Mouse (Mus musculus): ENCODE data around the gene Tmem141.

Tmem141 gene

GRCm38 (mm10) chr2:25607761-25608622 lies 13.8 kb downstream of the Tmem141 start, which contains the start of gene Rabl6:
Gene Rabl6 (minus strand): TSS chr2:25608521.
- DNase-seq (ENCODE audit: extremely low read depth, low read depth, low spot score) = no peak

- no peak for DNase-seq (ENCODE audit: extremely low read depth, low read depth, low spot score)
These were observed 19.3 kb downstream of the Tmem141 start for GRCm38 (mm10) chr2:25602526-25602925.

- no peak for DNase-seq (ENCODE audit: extremely low read depth, low read depth, low spot score)
These were observed 21.8 kb downstream of the Tmem141 start for GRCm38 (mm10) chr2:25600037-25600436.

GRCm38 (mm10) chr2:25598749-25599148 lies 23.1 kb downstream of the Tmem141 start:
- DNase-seq (ENCODE audit: extremely low read depth, low read depth, low spot score) = no peak

GRCm38 (mm10) chr2:25596765-25597510 lies 24.9 kb downstream of the Tmem141 start:
- DNase-seq (ENCODE audit: extremely low read depth, low read depth, low spot score) = no peak

- DNase-seq (ENCODE audit: extremely low read depth, low read depth, low spot score) = no peak
These were observed 29.9 kb downstream of the Tmem141 start for GRCm38 (mm10) chr2:25591863-25592262.

GRCm38 (mm10) chr2:25588227-25588907 lies 33.4 kb downstream of the Tmem141 start:
- DNase-seq (ENCODE audit: extremely low read depth, low read depth, low spot score) = no peak

- DNase-seq (ENCODE audit: extremely low read depth, low read depth, low spot score) = no peak
These were observed 34.5 kb downstream of the Tmem141 start for GRCm38 (mm10) chr2:25587290-25587689.

GRCm38 (mm10) chr2:25585601-25586000 lies 36.2 kb downstream of the Tmem141 start:
- DNase-seq (ENCODE audit: extremely low read depth, low read depth, low spot score) = no peak

- DNase-seq (ENCODE audit: extremely low read depth, low read depth, low spot score) = no peak
These were observed 36.9 kb downstream of the Tmem141 start for GRCm38 (mm10) chr2:25584856-25585255.

GRCm38 (mm10) chr2:25584152-25584551 lies 37.7 kb downstream of the Tmem141 start:
- DNase-seq (ENCODE audit: extremely low read depth, low read depth, low spot score) = no peak

GRCm38 (mm10) chr2:25583571-25583970 lies 38.2 kb downstream of the Tmem141 start:
- no peak for DNase-seq (ENCODE audit: extremely low read depth, low read depth, low spot score)

- no peak for DNase-seq (ENCODE audit: extremely low read depth, low read depth, low spot score)
These were observed 38.7 kb downstream of the Tmem141 start for GRCm38 (mm10) chr2:25583120-25583481.

- no peak for DNase-seq (ENCODE audit: extremely low read depth, low read depth, low spot score)
These were observed 39.2 kb downstream of the Tmem141 start for GRCm38 (mm10) chr2:25582466-25583119.

- DNase-seq (ENCODE audit: extremely low read depth, low read depth, low spot score) = no peak
These were observed 39.9 kb downstream of the Tmem141 start for GRCm38 (mm10) chr2:25581901-25582301.

GRCm38 (mm10) chr2:25581294-25581864 lies 40.4 kb downstream of the Tmem141 start, which contains the start of gene Ajm1:
Gene Ajm1 (minus strand): TSS chr2:25581757.
- DNase-seq (ENCODE audit: extremely low read depth, low read depth, low spot score) = no peak

- no peak for DNase-seq (ENCODE audit: extremely low read depth, low read depth, low spot score)
These were observed 41.1 kb downstream of the Tmem141 start for GRCm38 (mm10) chr2:25580621-25581101.

- no peak for DNase-seq (ENCODE audit: extremely low read depth, low read depth, low spot score)
These were observed 41.9 kb downstream of the Tmem141 start for GRCm38 (mm10) chr2:25579737-25580460.

GRCm38 (mm10) chr2:25578796-25579736 lies 42.7 kb downstream of the Tmem141 start:
- DNase-seq (ENCODE audit: extremely low read depth, low read depth, low spot score) = no peak

All from fat pad, adult 2 months (tissue).